Mouse (Mus musculus) T-helper 1 cell (primary cell): ENCODE data around the gene Rasgrp4.
"Not testable (repeated sequence)": the region's sequence is repeated elsewhere in the genome, so short reads cannot be mapped to it uniquely, and the experiment has no call there.

Experiments
- in situ Hi-C: fragments of 300-600 bp; cut with MboI, MseI; formaldehyde crosslinking; loops from one replicate; pipeline ENCODE4 v1.15.1; 2025; ENCODE audit warnings: high pct_unique_total_duplicates

Gene Rasgrp4

DNA sequence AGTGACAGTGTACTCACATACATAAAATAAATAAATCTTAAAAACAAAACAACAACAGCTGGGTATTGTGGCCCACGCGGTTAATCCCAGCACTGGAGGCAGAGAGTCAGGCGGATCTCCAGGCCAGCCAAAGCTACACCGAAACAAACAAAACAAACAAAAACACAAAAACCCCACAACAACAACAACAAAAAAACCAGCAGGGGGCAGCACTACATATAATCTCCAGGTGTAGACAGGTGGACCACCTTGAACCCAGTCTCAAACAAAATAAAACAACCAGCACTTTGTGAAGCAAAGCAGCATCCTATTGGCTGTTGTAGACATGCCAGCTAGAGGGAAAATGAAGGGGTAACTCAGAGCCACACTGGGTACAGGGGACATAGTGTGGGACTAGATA lies 43.5 kb downstream of the Rasgrp4 start:
- in situ Hi-C loops, result loop anchor here (5.0 kb wide), 1 partner anchor 34 kb away; the partner anchor contains the start of gene Catsperg1

DNA sequence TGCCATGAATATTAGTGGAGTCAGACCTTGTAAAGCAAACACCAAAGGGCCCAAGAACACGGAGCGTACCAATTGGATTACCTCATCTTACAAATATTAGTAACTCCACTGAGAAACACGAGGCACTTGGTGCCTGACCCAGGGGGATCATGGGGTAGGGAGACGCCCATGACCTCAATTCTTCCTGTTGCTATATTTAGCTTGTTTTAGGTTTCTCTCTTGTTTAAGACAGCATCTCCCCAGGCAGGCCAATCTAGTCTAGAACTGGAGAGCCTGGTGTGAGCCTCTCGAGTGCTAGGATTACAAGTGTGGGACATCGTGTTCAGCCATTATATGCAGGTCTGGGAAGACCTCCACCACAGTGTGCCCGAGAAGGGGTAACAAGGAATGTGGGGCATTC lies 44.7 kb downstream of the Rasgrp4 start:
- in situ Hi-C loops, result loop anchor here (5.0 kb wide), 1 partner anchor 33 kb away; the partner anchor contains the start of gene Catsperg1

GRCm38 (mm10) chr7:29180077-29180853 lies 45.6 kb downstream of the Rasgrp4 start, which contains the start of gene Psmd8:
TSS of gene Psmd8 (minus strand) at chr7:29180701.
- in situ Hi-C loops, result no loop called here

DNA sequence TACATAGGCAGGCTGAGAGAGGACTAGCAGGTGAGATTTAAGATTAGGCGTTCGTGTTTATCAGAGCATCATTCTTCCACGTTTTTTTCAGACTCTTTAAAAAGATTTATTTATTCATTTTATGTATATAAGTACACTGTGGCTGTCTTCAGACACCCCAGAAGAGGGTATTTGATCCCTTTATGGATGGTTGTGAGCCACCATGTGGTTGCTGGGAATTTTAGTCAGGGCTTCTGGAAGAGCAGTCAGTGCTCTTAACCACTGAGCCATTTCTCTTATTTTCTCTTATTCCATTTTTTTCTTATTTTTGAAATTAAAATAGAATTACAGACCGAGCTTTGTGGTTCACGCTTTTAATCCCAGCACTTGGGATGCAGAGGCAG lies 46.2 kb downstream of the Rasgrp4 start:
- in situ Hi-C loops, result no loop called here

DNA sequence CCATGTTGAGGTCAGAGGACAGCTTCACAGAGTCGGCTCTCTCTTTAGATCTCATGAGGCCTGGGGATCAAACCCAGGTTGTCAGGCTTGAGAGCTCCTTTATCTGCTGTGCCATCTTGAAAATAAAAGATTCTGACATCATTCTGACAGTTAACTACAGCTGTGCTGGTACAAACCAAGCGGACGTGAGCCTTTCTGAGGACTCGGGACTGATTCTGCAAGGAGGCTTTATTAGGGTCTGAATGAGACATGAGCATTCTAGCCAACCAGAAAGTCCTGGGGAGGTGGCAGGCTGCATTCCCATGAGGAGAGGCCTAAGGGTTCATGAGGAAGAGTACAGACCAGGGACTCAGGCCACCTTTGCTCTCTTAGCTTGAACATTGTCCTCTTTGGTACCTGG lies 46.7 kb downstream of the Rasgrp4 start:
- in situ Hi-C loops, result not testable (repeated sequence)

GRCm38 (mm10) chr7:29194230-29194629 lies 59.6 kb downstream of the Rasgrp4 start:
- in situ Hi-C loops, result not testable (repeated sequence)

DNA sequence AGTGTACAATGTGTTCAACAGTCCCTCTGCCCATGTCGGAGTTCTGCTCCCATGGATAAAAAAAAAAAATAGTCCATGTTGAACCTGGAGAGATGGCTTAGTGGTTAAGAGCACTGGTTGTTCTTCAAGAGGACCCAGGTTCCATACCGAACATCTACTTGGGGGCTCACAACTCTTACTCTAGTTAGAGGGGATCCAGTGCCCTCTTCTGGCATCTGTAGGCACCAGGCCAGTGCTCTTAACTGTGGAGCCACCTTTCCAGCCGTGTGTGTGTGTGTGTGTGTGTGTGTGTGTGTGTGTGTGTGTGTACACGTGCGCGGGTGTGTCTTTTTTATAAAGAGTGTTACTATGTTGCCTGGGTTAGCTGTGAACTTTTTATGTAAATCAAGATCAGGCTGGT lies 67.9 kb downstream of the Rasgrp4 start:
- in situ Hi-C loops, result no loop called here
